Mouse (Mus musculus) thymus, postnatal 4 days (tissue): ENCODE measurements around the gene Cox5b.

ENCODE experiments used
- DNase-seq: peaks from one replicate; pipeline ENCODE4 v3.0.0; 2021

Cox5b gene

GRCm38 (mm10) chr1:36690671-36691235, 496 bp upstream of the Cox5b start:
- peak; percentile 42 for DNase-seq

- DNase-seq, result no peak
Observed at GRCm38 (mm10) chr1:36694871-36695270, 3.6 kb downstream of the Cox5b start.

DNA sequence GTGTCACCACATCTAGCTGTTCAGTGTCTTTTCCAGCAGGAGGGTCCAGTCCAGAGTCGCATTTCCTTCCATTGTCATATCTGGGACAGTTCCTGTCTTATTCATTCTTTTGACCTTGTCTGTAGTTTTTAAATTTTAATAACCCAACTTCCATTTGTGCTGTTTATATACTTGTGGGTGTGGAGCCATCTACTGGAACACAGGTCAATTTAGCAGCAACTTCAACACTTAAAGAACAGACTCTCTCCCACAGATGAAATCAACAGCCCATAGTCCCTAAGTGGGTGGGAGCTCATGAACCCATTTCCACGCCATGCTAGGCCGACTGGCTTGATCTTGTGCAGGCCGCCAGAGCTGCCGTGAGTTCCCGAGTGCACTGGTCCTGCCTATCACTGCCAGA, 5.2 kb downstream of the Cox5b start:
- no peak for DNase-seq

- no peak for DNase-seq
Observed at GRCm38 (mm10) chr1:36697030-36697429, 5.8 kb downstream of the Cox5b start.

DNA sequence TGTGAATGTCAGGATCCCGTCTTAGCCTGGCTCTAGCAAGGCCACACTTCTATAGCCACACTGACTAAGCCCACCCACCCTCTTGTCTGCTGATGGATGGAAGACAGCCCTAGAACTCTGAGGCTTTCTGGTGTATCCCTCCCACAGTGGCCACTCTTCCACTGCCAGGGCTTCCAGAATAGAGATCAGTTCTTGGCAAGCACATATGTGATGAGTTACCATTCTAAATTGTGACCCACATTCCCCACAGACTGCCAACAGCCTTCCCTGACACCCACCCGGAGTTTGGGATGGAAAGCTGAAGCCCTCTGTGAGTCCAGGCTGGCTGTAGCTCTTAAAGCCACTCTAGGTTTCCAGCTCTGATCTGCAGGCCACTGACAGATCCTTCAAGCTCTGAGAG, 15.9 kb downstream of the Cox5b start:
- DNase-seq, result no peak

DNA sequence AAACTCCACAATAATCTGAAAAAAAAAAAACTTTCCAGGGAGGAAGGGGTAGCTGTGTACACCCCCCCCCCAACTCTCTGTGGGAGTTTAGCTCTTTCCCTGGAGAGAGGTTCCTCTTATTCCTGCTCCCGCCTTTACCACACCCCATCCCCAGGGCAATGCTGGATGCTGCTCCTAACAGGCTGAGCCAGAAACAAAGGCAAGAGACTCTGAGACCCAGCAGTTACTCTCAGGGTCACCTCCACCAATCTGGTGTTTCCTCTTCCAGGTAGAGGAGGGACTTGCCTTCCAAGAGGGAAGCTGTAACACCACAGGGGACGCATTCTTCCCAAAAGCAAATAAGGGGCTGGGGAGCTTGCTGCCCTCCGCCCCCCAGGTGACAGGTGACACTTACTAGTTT, 16.5 kb downstream of the Cox5b start:
- DNase-seq, result no peak

- no peak for DNase-seq
Observed at GRCm38 (mm10) chr1:36708626-36709025, 17.4 kb downstream of the Cox5b start.

GRCm38 (mm10) chr1:36709055-36709853, 18.0 kb downstream of the Cox5b start:
- DNase-seq, result peak; percentile 73

- DNase-seq, result peak; percentile 99
Observed at GRCm38 (mm10) chr1:36709854-36710280, 18.6 kb downstream of the Cox5b start, which contains the start of gene 4933424G06Rik. 4933424G06Rik (plus strand) TSS chr1:36710149.

DNA sequence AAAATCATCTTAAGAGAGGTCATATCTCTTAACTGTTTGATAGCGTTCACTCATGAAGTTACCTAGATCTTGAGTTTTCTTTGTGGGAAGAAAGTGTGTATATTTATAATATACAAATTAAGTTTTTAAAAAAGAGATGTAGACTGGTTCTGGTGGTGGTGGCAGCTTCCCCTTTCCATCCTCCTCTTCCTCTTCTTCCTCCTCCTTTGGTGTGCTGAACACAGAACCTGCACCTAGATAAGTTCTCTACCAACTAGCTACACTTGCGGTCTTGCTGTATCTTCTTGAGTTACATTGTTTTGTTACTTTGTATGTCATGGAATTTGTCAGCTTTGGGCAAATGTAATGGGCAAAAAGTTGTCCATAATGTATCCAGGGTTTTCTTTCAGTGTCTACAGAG, 19.9 kb downstream of the Cox5b start:
- no peak for DNase-seq

DNA sequence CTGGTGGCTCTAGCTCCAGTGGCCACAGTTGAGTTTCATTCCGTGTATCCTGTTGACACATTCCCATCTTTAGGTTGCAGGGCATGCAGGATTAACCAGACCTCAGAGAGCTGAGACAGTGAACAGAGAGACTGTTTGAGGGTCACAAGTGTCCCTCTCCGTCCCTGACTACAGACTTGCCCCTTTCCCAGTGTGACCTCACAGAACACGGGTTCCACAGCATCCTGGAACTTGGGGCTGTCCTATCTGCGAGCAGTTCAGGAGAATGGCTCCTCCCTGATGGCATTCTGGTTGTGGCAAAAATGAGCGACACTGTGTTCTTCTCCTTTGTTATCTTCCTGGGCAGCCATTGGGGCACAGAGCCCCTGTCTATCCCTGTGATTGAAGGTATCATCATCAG, 23.1 kb downstream of the Cox5b start, which contains the start of gene Actr1b:
Gene Actr1b, minus strand, starts transcription at position 112 of the 400 bp plus-strand sequence.
- no peak for DNase-seq

DNA sequence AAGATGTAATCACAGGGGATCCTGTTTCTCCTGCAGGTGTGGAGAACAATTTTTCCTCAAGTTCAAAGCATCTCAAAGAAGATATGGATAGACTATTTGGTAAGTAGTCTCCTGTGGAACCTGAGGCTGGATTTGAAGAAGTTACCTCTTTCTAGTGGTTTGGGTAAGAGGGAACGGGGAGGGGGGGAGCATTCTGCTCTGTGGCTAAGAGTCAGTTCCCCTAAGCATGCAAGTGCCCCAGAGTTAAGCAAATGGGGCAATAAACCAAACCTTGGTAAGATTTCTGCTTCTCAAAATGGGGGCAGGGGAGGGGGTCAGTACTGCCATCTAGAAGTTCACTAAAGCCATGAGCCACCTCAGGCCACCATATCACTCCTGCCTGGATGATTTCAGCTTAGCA, 27.5 kb downstream of the Cox5b start:
- DNase-seq, result no peak

DNA sequence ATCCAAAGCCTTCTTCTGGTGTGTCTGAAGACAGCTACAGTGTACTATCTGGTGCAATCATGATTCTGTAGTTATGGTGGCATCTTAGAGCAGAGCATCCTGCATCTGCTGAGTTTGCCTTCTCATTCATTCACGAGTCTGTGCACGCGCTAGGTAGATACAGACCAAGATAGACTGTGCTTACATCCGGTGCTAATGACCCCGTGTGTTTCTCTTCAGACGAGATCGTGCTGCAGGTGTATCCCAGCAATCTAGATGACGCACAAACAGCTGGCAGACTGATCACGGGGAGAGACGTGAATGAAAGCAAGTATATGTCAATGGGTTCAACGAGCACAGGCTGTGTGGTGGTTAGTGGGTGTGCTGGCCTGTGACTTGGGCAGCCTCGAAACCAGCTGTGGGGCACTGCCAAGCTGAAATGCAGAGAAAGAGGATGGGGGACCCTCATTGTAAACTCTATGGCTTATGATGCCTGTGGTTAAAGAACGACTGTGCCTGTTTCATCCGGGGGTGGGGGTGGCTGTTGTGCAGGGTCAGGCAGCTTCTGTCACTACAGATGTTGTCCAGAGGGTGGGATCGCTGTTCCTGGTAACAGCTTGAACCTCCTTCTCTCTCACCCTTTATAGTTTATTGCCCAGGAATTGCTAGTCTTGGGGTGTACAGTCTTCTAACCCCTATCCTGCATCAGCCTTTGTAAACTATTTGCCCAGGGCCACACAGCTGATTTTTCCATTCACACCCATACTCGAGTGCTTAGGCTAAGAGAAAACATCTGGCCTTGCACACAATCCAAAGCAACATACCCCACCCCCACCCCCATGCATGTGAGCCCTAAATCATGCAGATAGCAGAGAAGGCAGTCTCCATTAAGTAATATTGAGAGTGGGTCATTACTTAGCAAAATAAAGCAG, 32.2 kb downstream of the Cox5b start:
- DNase-seq, result peak; percentile 35

DNA sequence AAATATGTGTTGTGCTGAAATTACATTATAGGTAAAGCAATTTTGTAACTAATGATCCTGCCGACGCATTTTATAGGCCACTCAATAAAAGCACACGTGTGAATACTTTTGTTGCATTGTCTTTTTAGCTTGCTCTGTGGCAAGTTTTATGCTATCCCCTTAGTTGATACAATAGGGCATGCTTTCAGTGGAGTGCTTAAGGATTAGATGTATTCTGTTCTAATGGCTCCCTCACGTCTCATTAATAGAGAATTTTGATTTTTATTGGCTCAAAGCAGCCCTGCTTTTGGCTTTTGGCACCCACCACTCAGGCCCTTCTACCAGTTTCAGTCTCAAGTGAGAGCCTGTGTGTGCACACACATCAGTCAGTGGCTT, 32.8 kb downstream of the Cox5b start:
- no peak for DNase-seq

GRCm38 (mm10) chr1:36737300-36737699, 46.1 kb downstream of the Cox5b start:
- DNase-seq, result peak; percentile 92

DNA sequence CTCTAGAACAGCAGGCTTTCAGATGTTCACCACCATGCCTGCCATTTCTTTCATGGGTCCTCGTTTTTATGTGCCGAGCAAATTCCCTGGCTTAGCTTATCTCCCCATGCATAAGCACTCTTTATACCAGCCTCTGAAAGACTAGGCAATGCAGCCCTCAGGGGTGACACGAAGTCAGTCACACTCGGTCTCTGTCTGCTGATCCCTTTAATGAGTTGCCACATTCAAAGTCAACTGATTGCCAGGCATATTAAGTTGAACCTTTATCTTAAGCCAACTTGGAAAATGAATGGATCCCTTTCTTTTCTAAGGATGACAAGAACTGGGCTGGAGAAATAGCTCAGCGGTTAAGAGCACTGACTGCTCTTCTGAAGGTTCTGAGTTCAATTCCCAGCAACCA, 48.0 kb downstream of the Cox5b start:
- DNase-seq, result no peak

- DNase-seq, result no peak
Observed at GRCm38 (mm10) chr1:36743046-36743445, 51.8 kb downstream of the Cox5b start.
